Mouse (Mus musculus): Measurements from ENCODE around the gene 1700015F17Rik. TPM values are rescaled to one million over a fixed set of nuclear protein-coding genes. Genes with fewer than 3 reads are reported as not detected.
A peak's percentile ranks its signal among the peaks of the same experiment; 100 is the strongest.

Gene 1700015F17Rik
- polyA plus RNA-seq, 1 experiment from 2014 or later, result not detected

DNA sequence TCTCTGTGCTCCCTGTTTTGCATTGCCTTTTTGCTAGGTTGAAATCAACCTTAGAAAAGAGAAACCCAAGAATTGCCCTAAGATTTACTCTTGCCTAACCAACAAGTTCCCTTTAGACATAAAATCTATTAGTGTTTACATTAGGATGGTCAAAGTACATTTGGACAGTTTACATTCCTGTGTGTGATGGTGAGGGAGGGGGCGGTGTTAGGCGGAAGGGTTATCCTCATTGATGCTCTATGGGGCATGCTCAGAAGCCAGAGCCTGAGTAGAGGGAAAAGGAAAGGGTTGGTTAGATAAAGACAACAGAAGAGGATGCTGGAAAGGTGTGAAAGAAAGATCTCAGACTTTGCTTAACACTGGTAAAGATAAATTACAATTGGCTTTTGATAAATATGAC lies 67.1 kb downstream of the 1700015F17Rik start:
- no peak overlapping the region for H3K4me2 ChIP-seq
- no peak overlapping the region for H3K4me3 ChIP-seq (ENCODE audit: low read depth, low read length)
- DNase-seq (ENCODE audit: low spot score, missing footprints), result no peak
- H3K36me3 ChIP-seq (ENCODE audit: control insufficient read depth, insufficient read depth, low read length), result no peaks in the 10 kb centered on the region
- no peak for ATAC-seq (ENCODE audit: low FRiP score)
- no peak overlapping the region for H3K27ac ChIP-seq (ENCODE audit: low read depth, low read length)
- 83% methylated on average over 2 of the region's 2 CpGs for WGBS
- no peaks in the 10 kb centered on the region for H3K27me3 ChIP-seq (ENCODE audit: control insufficient read depth, insufficient read depth, low read length)
- no peaks in the 10 kb centered on the region for H3K9me3 ChIP-seq (ENCODE audit: control insufficient read depth, low read length)
- no peaks in the 10 kb centered on the region for H3K4me1 ChIP-seq (ENCODE audit: control insufficient read depth, insufficient read depth, low read length)
- H3K9ac ChIP-seq (ENCODE audit: low read length), result no peak overlapping the region

DNA sequence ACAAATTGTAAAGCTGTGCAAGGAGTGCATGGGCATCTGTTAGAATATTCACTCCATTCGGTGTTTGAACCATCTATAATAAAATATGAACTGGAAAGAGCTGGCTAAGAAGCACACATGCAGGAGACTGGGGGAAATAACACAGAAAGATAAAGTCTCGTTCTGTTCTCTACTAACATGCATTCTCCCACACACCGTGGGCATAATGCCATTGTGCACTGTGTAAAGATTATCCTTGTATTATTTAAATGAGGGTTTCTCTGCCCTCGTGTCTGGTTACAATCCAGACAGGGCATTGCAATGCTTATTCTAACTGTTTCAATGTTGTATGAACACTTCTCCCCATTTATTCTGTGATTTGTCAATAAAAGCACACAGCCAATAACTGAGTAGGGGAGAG lies 77.0 kb downstream of the 1700015F17Rik start:
- H3K4me2 ChIP-seq, result no peak overlapping the region
- no peak for ATAC-seq (ENCODE audit: low FRiP score)
- no peaks in the 10 kb centered on the region for H3K36me3 ChIP-seq (ENCODE audit: control insufficient read depth, insufficient read depth, low read length)
- peak; percentile 35 for DNase-seq (ENCODE audit: low spot score, missing footprints)
- peaks cover 4% of the 10 kb centered on the region for H3K4me1 ChIP-seq (ENCODE audit: control insufficient read depth, insufficient read depth, low read length)
- no peak overlapping the region for H3K27ac ChIP-seq (ENCODE audit: low read depth, low read length)
- no peak overlapping the region for H3K4me3 ChIP-seq (ENCODE audit: low read depth, low read length)
- WGBS, result 48% methylated on average over 4 of the region's 4 CpGs
- H3K27me3 ChIP-seq (ENCODE audit: control insufficient read depth, insufficient read depth, low read length), result no peaks in the 10 kb centered on the region
- no peak overlapping the region for H3K9ac ChIP-seq (ENCODE audit: low read length)
- H3K9me3 ChIP-seq (ENCODE audit: control insufficient read depth, low read length), result no peaks in the 10 kb centered on the region

- no peak overlapping the region for H3K27ac ChIP-seq (ENCODE audit: low read depth, low read length)
- peak; percentile 62 for DNase-seq (ENCODE audit: low spot score, missing footprints)
- no peak overlapping the region for H3K4me3 ChIP-seq (ENCODE audit: low read depth, low read length)
- no peaks in the 10 kb centered on the region for H3K4me1 ChIP-seq (ENCODE audit: control insufficient read depth, insufficient read depth, low read length)
- WGBS, result 60% methylated on average over 3 of the region's 3 CpGs
- H3K4me2 ChIP-seq, result no peak overlapping the region
- H3K9ac ChIP-seq (ENCODE audit: low read length), result no peak overlapping the region
- H3K9me3 ChIP-seq (ENCODE audit: control insufficient read depth, low read length), result no peaks in the 10 kb centered on the region
- H3K27me3 ChIP-seq (ENCODE audit: control insufficient read depth, insufficient read depth, low read length), result no peaks in the 10 kb centered on the region
- no peaks in the 10 kb centered on the region for H3K36me3 ChIP-seq (ENCODE audit: control insufficient read depth, insufficient read depth, low read length)
- no peak for ATAC-seq (ENCODE audit: low FRiP score)
Measured at GRCm38 (mm10) chr5:5392786-5393185, 86.2 kb downstream of the 1700015F17Rik start.

Other genes starting within 250 kb of the 1700015F17Rik start
- gene Cdk14, start 58.8 kb downstream of the 1700015F17Rik start, polyA plus RNA-seq (2014; fragmentation: Nextera tagmentation; extraction: Ambion mirVana), result 25.5 and 26.7 TPM in 2 replicates
- gene Cldn12, start 35.8 kb upstream of the 1700015F17Rik start, polyA plus RNA-seq (2014; fragmentation: Nextera tagmentation; extraction: Ambion mirVana), result 26.0 and 27.1 TPM in 2 replicates
- 37.2 and 40.0 TPM in 2 replicates for gene Gtpbp10, start 80.4 kb upstream of the 1700015F17Rik start, polyA plus RNA-seq (2014; fragmentation: Nextera tagmentation; extraction: Ambion mirVana)
- gene Gm8773, start 94.7 kb upstream of the 1700015F17Rik start, polyA plus RNA-seq (2014; fragmentation: Nextera tagmentation; extraction: Ambion mirVana), result 4.5 and 4.7 TPM in 2 replicates
- 5.3 TPM in 2 replicates for gene Cfap69, start 185.1 kb upstream of the 1700015F17Rik start, polyA plus RNA-seq (2014; fragmentation: Nextera tagmentation; extraction: Ambion mirVana)
- 6.3 and 9.0 TPM in 2 replicates for gene Steap2, start 215.4 kb upstream of the 1700015F17Rik start, polyA plus RNA-seq (2014; fragmentation: Nextera tagmentation; extraction: Ambion mirVana)

Measured in midbrain, embryonic 11.5 days (tissue).